Mouse (Mus musculus) mouse trophoblast stem cell (cell line): ENCODE data around the gene Uspl1.

ENCODE experiments used
- in situ Hi-C, 2 experiments: fragments of 300-500 bp; cut with MseI, MboI; formaldehyde crosslinking; loops; 2 replicates in 1 of 2; 3 replicates in 1 of 2; pipeline ENCODE4 v1.15.1; 2025

Uspl1 gene

GRCm38 (mm10) chr5:149257518-149258281 is 73.5 kb downstream of the Uspl1 start:
- in situ Hi-C loops, result no loop called here

DNA sequence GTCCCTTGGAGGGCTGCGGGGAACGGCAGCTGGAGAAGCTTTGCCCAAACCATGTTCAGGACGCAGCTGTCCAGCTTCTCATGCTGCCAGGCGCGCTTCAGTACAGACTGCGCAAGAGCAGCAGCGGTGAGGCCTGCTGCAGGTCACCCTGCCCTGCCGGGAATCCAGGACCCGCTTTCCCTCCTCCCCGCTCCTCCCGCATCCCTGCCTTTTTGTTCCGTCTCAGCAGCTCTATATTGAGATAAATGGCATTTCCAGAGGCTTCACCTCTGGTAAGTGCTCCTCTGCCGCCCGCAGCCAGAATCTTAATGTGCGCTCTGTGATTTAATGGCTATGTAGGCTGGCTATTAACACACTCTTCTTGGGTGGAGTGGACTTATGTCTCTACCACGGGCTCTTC is 74.9 kb downstream of the Uspl1 start:
- in situ Hi-C loops, result no loop called here

GRCm38 (mm10) chr5:149261449-149261848 is 77.3 kb downstream of the Uspl1 start:
- in situ Hi-C loops, result no loop called here

DNA sequence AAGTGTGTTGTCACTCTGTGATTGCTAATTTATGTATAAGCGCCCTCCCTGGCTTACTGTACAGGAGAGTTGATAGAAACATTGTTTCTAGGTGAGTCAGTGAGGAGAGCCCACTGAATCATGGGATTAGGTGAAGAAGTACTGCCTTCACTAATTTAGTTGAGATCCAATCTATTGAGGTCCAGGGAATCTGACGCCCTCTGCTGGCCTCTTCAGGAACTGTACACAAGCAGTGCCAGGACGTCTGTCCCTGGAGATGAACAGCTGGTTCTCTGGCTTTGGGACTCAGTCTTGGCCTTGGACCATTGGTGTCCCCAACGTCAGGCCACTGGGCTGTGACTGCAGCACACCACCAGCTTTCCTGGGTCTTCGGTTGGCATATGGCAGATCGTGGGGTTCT is 77.7 kb downstream of the Uspl1 start:
- in situ Hi-C loops, result no loop called here

DNA sequence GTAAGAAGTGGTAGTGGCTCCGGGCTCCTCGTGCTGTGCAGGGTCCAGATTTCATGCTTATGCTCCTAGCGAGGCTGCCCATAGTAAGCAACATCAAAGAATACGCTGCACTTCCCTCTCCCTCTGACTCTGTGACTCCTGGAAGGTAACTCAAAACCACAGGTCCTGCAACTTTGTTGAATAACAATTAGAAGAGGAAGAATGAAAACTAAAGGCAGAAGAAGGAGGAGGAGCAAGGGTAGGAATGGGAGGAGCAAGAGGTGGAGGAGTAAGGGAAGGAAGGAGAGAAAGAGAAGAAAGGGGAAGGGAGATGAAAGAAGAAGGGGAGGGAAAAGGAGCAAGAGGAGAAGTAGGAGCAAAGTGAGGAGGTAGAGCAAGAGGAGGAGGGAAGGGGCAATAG is 80.3 kb downstream of the Uspl1 start, which contains the start of gene Alox5ap:
Gene Alox5ap, plus strand, starts transcription at position 363 of the 400 bp plus-strand sequence.
- in situ Hi-C loops, result no loop called here

- in situ Hi-C loops, result no loop called here
Observed at GRCm38 (mm10) chr5:149264878-149265279, 80.7 kb downstream of the Uspl1 start.
